Mouse (Mus musculus): ENCODE measurements around the gene Arvcf. TPM values are rescaled to one million over a fixed set of nuclear protein-coding genes. Genes with fewer than 3 reads are reported as not detected.

Arvcf gene
- polyA plus RNA-seq, 1 experiment from 2014 or later, result 19.5 TPM

DNA sequence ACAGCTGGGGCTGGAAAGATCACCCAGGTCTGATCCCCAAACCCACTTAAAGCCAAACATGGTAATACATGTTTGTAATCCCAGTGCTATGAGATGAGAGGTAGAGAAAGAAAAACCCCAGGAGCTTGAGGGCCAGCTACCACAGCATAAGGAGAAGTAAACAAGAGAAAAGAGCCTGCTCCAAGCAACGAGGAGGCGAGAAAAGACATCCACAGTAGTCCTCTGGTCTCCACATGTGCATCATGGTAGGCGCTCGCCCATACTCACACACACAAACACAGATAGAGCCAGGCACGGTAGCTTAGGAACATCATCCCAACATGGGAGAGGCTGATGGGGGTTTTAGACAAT lies 75.9 kb downstream of the Arvcf start:
- Histone ChIP-seq H3K4me3 (ENCODE audit: low read depth, low read length) (no peak overlapping the region), H3K4me1 (ENCODE audit: control insufficient read depth, insufficient read depth, low read length) (peaks cover 25% of the 10 kb centered on the region), H3K9me3 (replicated peaks; ENCODE audit: control insufficient read depth, low read length) (no peaks in the 10 kb centered on the region), H3K27me3 (ENCODE audit: control insufficient read depth, insufficient read depth, low read length) (no peaks in the 10 kb centered on the region), H3K36me3 (ENCODE audit: control insufficient read depth, insufficient read depth, low read length) (no peaks in the 10 kb centered on the region), H3K9ac (ENCODE audit: low read depth, low read length) (no peak overlapping the region), H3K4me2 (peak overlapping the region; percentile 74; the same call in 1 of the 2 replicates), H3K27ac (ENCODE audit: low read depth, low read length) (peak overlapping the region; percentile 3; the same call in 1 of the 2 replicates)
- 89% methylated on average over 5 of the region's 5 CpGs for WGBS (ENCODE audit: insufficient replicate concordance)
- ATAC-seq (replicated peaks; ENCODE audit: insufficient number of reproducible peaks, low FRiP score, low TSS enrichment), result no peak

GRCm38 (mm10) chr16:18424364-18425045 lies 76.5 kb downstream of the Arvcf start:
- Histone ChIP-seq H3K4me3 (ENCODE audit: low read depth, low read length) (no peak overlapping the region), H3K4me1 (ENCODE audit: control insufficient read depth, insufficient read depth, low read length) (peaks cover 25% of the 10 kb centered on the region), H3K36me3 (ENCODE audit: control insufficient read depth, insufficient read depth, low read length) (no peaks in the 10 kb centered on the region), H3K27me3 (ENCODE audit: control insufficient read depth, insufficient read depth, low read length) (no peaks in the 10 kb centered on the region), H3K27ac (ENCODE audit: low read depth, low read length) (peak overlapping the region; percentile 3; the same call in 1 of the 2 replicates), H3K9me3 (replicated peaks; ENCODE audit: control insufficient read depth, low read length) (no peaks in the 10 kb centered on the region), H3K4me2 (peak overlapping the region; percentile 74), H3K9ac (ENCODE audit: low read depth, low read length) (no peak overlapping the region)
- 81% methylated on average over 11 of the region's 11 CpGs for WGBS (ENCODE audit: insufficient replicate concordance)
- ATAC-seq (replicated peaks; ENCODE audit: insufficient number of reproducible peaks, low FRiP score, low TSS enrichment), result no peak

- no peaks in the 10 kb centered on the region for H3K36me3 ChIP-seq (ENCODE audit: control insufficient read depth, insufficient read depth, low read length)
- H3K4me3 ChIP-seq (ENCODE audit: low read depth, low read length), result peak overlapping the region; percentile 90
- H3K9ac ChIP-seq (ENCODE audit: low read depth, low read length), result peak overlapping the region; percentile 95
- no peak for ATAC-seq (replicated peaks; ENCODE audit: insufficient number of reproducible peaks, low FRiP score, low TSS enrichment)
- H3K27me3 ChIP-seq (ENCODE audit: control insufficient read depth, insufficient read depth, low read length), result no peaks in the 10 kb centered on the region
- H3K4me1 ChIP-seq (ENCODE audit: control insufficient read depth, insufficient read depth, low read length), result peaks cover 25% of the 10 kb centered on the region
- H3K27ac ChIP-seq (ENCODE audit: low read depth, low read length), result peak overlapping the region; percentile 70
- H3K4me2 ChIP-seq, result peak overlapping the region; percentile 74
- no peaks in the 10 kb centered on the region for H3K9me3 ChIP-seq (replicated peaks; ENCODE audit: control insufficient read depth, low read length)
- 15% methylated on average over 10 of the region's 10 CpGs for WGBS (ENCODE audit: insufficient replicate concordance)
Observed at GRCm38 (mm10) chr16:18425475-18426214, 77.7 kb downstream of the Arvcf start.

DNA sequence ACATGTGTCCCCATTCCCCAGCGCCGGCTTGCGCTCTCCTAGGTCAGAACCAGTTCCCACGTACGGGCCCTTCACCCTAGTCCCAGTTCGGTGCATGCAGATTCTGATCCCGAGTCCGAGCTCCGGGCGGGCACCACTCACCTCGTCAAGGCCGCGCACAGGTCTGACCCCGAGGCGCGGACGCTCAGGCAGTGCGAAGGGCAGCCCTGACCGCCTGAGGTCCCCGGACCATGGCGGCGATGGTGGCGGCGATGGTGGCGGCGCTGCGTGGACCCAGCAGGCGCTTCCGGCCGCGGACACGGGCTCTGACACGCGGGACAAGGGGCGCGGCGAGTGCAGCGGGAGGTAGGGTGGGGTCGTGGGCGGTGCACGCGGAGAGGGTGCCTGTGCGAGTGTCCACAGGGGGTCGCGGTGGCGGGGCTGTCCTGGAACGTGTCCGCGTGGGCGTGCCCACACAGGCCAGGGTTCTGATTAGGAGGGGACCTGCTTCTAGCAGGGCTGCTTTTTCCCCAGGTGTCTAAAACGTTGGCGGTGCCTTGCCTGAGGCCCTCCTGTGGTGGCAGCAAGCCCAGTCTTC lies 78.3 kb downstream of the Arvcf start, which contains the start of gene Txnrd2:
Gene Txnrd2 (plus strand): TSS at position 170 of the 577 bp plus-strand sequence.
- H3K27me3 ChIP-seq (ENCODE audit: control insufficient read depth, insufficient read depth, low read length), result no peaks in the 10 kb centered on the region
- peak within 1 kb of the TSS; percentile 90 for H3K4me3 ChIP-seq (ENCODE audit: low read depth, low read length)
- ATAC-seq (replicated peaks; ENCODE audit: insufficient number of reproducible peaks, low FRiP score, low TSS enrichment), result peak; percentile 83
- H3K9ac ChIP-seq (ENCODE audit: low read depth, low read length), result peak within 1 kb of the TSS; percentile 95
- no peaks in the 10 kb centered on the region for H3K36me3 ChIP-seq (ENCODE audit: control insufficient read depth, insufficient read depth, low read length)
- WGBS (ENCODE audit: insufficient replicate concordance), result under 1% methylated on average over 52 of the region's 52 CpGs
- peaks cover 25% of the 10 kb centered on the region for H3K4me1 ChIP-seq (ENCODE audit: control insufficient read depth, insufficient read depth, low read length)
- peak within 1 kb of the TSS; percentile 70 for H3K27ac ChIP-seq (ENCODE audit: low read depth, low read length)
- H3K9me3 ChIP-seq (replicated peaks; ENCODE audit: control insufficient read depth, low read length), result no peaks in the 10 kb centered on the region
- peak within 1 kb of the TSS; percentile 74 for H3K4me2 ChIP-seq

GRCm38 (mm10) chr16:18426802-18427280 lies 78.9 kb downstream of the Arvcf start, which contains the start of gene Comt:
Gene Comt, minus strand, starts transcription at chr16:18426852.
- peak within 1 kb of the TSS; percentile 70 for H3K27ac ChIP-seq (ENCODE audit: low read depth, low read length)
- 53% methylated on average over 5 of the region's 5 CpGs for WGBS (ENCODE audit: insufficient replicate concordance)
- H3K9me3 ChIP-seq (replicated peaks; ENCODE audit: control insufficient read depth, low read length), result no peaks in the 10 kb centered on the region
- peak within 1 kb of the TSS; percentile 95 for H3K9ac ChIP-seq (ENCODE audit: low read depth, low read length)
- H3K4me3 ChIP-seq (ENCODE audit: low read depth, low read length), result peak within 1 kb of the TSS; percentile 90
- H3K27me3 ChIP-seq (ENCODE audit: control insufficient read depth, insufficient read depth, low read length), result no peaks in the 10 kb centered on the region
- peaks cover 25% of the 10 kb centered on the region for H3K4me1 ChIP-seq (ENCODE audit: control insufficient read depth, insufficient read depth, low read length)
- ATAC-seq (replicated peaks; ENCODE audit: insufficient number of reproducible peaks, low FRiP score, low TSS enrichment), result no peak
- no peaks in the 10 kb centered on the region for H3K36me3 ChIP-seq (ENCODE audit: control insufficient read depth, insufficient read depth, low read length)
- H3K4me2 ChIP-seq, result peak within 1 kb of the TSS; percentile 74

- WGBS (ENCODE audit: insufficient replicate concordance), result 82% methylated on average over 5 of the region's 5 CpGs
- ATAC-seq (replicated peaks; ENCODE audit: insufficient number of reproducible peaks, low FRiP score, low TSS enrichment), result no peak
- Histone ChIP-seq H3K9ac (ENCODE audit: low read depth, low read length) (peak overlapping the region; percentile 46; the same call in 1 of the 2 replicates), H3K4me3 (ENCODE audit: low read depth, low read length) (no peak overlapping the region), H3K4me1 (ENCODE audit: control insufficient read depth, insufficient read depth, low read length) (peaks cover 25% of the 10 kb centered on the region), H3K36me3 (ENCODE audit: control insufficient read depth, insufficient read depth, low read length) (no peaks in the 10 kb centered on the region), H3K9me3 (replicated peaks; ENCODE audit: control insufficient read depth, low read length) (no peaks in the 10 kb centered on the region), H3K4me2 (peak overlapping the region; percentile 74), H3K27me3 (ENCODE audit: control insufficient read depth, insufficient read depth, low read length) (no peaks in the 10 kb centered on the region), H3K27ac (ENCODE audit: low read depth, low read length) (peak overlapping the region; percentile 78)
Observed at GRCm38 (mm10) chr16:18428011-18428515, 80.1 kb downstream of the Arvcf start.

DNA sequence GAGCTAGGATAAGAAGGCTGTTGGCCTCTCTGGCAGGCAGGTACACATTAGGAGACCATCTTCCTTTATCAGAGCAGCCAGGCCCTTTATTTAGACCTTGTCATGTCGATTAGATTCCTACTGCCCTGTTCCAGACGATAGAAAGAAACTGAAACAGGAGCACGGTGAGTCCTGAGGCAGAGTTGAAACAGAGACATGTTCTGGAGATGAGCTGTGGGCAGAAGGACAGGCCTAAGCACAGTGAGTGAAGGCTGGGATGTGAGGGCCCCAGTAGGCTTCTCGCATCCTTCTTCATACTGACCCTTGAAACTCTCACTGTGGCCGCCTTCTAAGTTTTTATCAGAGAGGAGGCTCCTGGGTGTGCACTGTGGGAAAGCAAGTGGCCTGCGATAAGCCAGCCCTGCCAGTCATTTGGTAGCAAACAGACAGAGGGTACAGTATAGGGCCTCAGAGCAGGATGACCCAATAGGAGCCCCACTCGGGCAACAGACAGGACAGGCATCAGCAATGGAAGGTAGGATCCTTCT lies 80.6 kb downstream of the Arvcf start:
- Histone ChIP-seq H3K9me3 (replicated peaks; ENCODE audit: control insufficient read depth, low read length) (no peaks in the 10 kb centered on the region), H3K9ac (ENCODE audit: low read depth, low read length) (peak overlapping the region; percentile 46; the same call in 1 of the 2 replicates), H3K36me3 (ENCODE audit: control insufficient read depth, insufficient read depth, low read length) (no peaks in the 10 kb centered on the region), H3K4me1 (ENCODE audit: control insufficient read depth, insufficient read depth, low read length) (peaks cover 25% of the 10 kb centered on the region), H3K27ac (ENCODE audit: low read depth, low read length) (peak overlapping the region; percentile 78), H3K27me3 (ENCODE audit: control insufficient read depth, insufficient read depth, low read length) (no peaks in the 10 kb centered on the region), H3K4me3 (ENCODE audit: low read depth, low read length) (peak overlapping the region; percentile 25), H3K4me2 (peak overlapping the region; percentile 74)
- peak; percentile 87 for ATAC-seq (replicated peaks; ENCODE audit: insufficient number of reproducible peaks, low FRiP score, low TSS enrichment)
- WGBS (ENCODE audit: insufficient replicate concordance), result 62% methylated on average over 7 of the region's 7 CpGs

- peaks cover 16% of the 10 kb centered on the region for H3K4me1 ChIP-seq (ENCODE audit: control insufficient read depth, insufficient read depth, low read length)
- H3K4me3 ChIP-seq (ENCODE audit: low read depth, low read length), result peak overlapping the region; percentile 25
- H3K9me3 ChIP-seq (replicated peaks; ENCODE audit: control insufficient read depth, low read length), result no peaks in the 10 kb centered on the region
- H3K27ac ChIP-seq (ENCODE audit: low read depth, low read length), result 0 out of 2 replicates have a peak overlapping the region, but pooled peaks have one; percentile 78
- no peaks in the 10 kb centered on the region; the same call in 1 of the 2 replicates for H3K36me3 ChIP-seq (ENCODE audit: control insufficient read depth, insufficient read depth, low read length)
- no peak for ATAC-seq (replicated peaks; ENCODE audit: insufficient number of reproducible peaks, low FRiP score, low TSS enrichment)
- 0 out of 2 replicates have a peak overlapping the region, but pooled peaks have one; percentile 52 for H3K9ac ChIP-seq (ENCODE audit: low read depth, low read length)
- H3K27me3 ChIP-seq (ENCODE audit: control insufficient read depth, insufficient read depth, low read length), result no peaks in the 10 kb centered on the region
- H3K4me2 ChIP-seq, result peak overlapping the region; percentile 49
- 78% methylated on average over 8 of the region's 8 CpGs for WGBS (ENCODE audit: insufficient replicate concordance)
Observed at GRCm38 (mm10) chr16:18429641-18430040, 81.7 kb downstream of the Arvcf start.

Measured in heart, embryonic 11.5 days (tissue).